Mouse (Mus musculus) layer of hippocampus, adult 11-12 months (tissue): ENCODE results near the gene Nfe2l1.
"Not testable (repeated sequence)": the region's sequence is repeated elsewhere in the genome, so short reads cannot be mapped to it uniquely, and the experiment has no call there.

Source experiments
- DNase-seq: peaks from one replicate; pipeline ENCODE4 v3.0.0; 2022; ENCODE audit warnings: low spot score

Gene Nfe2l1

DNA sequence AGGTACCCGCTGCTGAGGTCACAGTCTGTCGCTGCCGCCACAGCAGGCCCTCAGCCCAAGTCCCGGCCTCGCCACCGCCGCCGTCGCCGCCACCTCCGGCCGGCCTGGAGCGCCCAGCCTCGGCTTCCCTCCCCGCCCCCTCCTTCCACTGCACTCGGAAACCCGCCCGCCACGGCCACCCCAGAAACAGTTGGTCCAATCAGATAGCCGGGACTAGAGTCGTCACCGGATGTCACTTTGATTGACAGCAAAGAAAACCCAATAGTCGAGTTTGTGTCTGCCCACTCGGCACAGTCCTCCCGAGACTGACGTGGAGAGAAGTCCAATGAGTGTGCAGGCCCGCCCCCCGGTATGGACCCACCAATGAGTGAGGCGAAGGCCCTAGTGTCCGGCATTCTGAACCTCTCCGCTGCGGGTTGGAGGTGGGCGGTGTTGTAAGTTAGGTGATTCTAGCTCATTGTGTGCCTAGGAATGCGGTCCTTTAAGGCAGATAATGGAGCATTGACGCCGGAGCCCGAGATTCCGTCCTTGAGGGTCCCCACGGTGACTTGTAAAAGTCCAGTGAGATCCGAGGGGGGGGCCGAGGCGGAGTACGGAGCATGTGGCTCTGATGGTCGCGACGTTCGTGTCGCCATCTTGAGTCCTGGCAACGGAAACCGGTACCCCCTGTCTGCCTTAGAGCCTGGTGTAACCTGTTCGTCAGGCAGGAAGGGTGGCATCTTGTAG, at the start of gene Nfe2l1:
Gene Nfe2l1 (minus strand): TSS at position 156 of the 726 bp plus-strand sequence.
- peak; percentile 99 for DNase-seq

DNA sequence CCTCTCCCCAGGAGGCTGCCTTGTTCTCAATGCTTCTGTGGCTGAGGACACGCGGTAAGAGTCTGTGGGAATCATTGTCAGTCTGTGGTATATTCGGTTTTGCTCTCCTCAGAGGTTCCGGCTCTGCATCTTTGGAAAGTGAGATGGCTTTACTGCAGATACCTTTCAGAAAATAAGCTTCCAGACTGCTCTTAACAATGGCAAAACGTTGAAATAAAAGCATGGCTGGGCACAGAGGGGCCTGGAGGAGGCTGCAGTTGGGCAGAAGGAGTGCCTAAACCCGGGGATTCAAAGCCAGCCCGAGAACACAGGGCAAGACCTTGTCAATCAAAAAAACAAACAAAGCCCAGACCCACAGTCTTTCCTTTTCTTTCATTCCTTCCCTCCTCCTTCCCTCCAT, 49.6 kb upstream of the Nfe2l1 start:
- DNase-seq = no peak

DNA sequence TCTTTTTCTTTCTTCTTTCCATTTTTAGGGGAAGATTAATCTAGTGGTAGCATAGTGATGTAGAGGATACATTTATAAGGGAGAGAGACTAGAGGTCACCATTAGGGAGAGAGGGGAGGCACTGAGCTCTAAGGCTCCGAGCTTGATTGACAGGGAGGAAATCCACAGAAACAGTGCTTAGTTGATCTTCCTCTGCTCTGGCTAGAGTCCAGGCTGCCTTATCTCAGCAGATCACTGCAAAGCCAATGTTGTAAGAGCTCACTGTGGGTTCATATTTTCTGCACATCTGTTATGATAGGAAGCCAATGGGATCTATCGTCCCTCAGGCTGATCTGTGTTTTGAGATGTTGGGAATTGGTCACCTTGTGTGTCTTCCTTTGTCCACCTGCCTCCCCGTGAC, 48.9 kb upstream of the Nfe2l1 start:
- no peak for DNase-seq

DNA sequence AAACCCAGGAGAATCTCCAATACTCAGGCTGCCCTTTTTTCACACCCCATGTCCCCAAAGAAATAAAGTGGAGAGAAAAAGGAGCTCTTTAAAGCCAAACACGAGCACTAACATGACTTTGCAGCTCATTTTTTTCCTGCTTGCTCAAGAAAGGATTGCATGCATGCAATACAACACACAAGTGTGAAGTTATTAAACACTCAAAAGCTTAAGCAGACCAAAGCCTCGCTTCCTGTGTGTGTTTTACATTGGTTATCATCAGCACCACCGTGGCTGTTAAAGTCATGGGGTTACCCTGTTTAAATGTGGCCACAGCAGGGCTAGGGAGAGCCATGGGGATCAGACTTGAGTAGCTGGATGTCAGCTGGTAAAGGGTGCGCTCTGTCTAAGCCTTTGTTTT, 47.3 kb upstream of the Nfe2l1 start:
- no peak for DNase-seq

DNA sequence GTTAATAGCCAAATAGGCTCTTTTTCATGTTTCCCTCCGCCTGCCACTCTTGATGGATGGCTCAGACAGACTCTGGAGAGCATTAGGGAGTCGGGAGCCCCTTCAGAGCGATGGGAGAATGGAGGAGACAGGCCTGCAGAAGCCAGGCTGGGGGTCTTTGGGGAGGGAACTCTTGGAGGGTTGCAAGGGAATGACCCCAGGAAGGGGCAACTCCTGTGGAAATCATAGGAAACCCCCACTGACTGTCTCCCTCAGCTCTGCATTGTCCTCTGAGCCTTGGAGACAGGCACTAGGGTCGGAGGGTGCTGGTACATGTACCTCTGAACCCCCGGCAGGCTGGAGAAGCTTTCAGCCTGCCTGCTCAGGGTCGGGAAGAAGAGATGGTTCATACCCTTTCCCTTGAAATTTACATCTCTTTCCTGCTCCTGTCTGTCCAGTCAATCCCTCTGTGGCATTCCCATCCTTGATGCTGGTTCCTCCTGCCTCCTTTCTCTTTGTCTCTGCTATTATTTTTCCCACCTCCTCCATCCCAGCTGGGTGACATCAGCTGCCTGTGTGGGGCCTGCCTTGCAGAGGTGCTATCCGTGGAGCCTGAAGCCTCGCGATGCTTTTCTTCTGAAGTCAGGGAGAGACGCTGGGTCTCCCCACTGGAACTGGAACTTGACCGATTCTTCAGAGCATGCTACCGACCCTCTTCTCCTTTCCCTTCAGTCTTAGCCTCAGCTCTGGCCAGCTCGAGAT, 46.7 kb upstream of the Nfe2l1 start:
- DNase-seq = no peak

DNA sequence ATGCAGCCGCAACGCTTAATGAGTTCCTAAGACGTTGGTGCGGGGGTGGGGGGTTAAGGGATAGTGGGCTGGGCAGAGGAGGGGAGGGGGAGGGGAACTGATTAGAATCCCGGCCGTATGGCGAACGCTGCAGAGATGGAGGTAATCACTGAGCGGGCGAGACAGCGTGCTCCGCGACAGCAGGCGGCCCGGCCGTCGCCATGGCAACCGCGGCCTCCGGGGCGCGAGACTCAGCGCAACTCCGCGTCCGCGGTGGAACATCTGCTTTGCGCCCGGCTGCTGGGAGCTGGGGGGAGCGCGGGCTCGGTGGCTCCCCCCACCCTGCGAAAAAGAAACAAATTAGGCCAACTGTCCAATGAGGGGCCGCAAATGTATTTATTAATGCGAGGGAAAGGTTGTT, 46.0 kb upstream of the Nfe2l1 start:
- DNase-seq = peak; percentile 82

DNA sequence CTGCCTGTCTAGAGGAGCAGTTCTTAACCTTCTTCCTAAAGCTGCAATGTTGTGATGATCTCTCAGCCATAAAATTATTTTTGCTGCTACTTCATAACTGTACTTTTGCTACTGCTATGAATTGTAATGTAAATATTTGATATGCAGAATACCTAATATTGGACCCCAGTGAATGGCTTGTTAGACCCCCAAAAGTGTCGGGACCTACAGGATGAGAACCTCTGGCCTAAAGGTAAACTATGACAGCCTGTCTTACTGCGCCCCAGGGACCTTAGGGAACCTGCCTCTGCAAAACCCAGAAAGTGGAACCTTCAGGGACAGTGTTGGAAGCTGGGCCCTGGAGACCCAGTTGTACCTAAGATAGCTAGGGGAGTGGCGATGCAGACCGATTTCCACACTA, 45.5 kb upstream of the Nfe2l1 start:
- DNase-seq = no peak

DNA sequence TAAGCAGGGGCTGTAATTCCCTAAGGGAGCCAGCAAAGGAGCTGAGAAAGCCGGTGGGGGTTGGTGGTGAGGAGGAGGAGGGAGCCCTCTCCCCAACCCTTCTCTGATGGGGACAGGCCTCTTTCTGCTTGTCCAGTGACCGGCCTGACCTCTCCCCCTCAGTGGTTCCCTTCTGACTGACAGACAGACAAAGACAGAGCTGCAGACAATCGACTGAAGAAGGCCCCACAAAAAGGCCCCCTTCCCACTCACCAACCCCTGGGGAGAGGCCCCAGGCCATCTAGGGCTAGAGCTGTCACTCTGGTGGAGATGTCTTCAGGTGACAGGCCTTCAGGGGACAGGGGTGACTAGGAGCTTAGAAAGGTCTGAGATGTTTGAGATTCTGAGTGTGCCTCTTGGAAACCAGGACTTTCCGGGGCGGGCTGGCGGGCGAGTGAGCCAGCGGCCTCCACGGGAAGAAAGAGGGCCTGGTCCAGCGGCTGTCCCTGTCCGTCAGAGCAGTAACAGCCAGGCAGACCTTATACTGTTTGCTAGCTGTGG, 43.9 kb upstream of the Nfe2l1 start:
- DNase-seq = no peak

DNA sequence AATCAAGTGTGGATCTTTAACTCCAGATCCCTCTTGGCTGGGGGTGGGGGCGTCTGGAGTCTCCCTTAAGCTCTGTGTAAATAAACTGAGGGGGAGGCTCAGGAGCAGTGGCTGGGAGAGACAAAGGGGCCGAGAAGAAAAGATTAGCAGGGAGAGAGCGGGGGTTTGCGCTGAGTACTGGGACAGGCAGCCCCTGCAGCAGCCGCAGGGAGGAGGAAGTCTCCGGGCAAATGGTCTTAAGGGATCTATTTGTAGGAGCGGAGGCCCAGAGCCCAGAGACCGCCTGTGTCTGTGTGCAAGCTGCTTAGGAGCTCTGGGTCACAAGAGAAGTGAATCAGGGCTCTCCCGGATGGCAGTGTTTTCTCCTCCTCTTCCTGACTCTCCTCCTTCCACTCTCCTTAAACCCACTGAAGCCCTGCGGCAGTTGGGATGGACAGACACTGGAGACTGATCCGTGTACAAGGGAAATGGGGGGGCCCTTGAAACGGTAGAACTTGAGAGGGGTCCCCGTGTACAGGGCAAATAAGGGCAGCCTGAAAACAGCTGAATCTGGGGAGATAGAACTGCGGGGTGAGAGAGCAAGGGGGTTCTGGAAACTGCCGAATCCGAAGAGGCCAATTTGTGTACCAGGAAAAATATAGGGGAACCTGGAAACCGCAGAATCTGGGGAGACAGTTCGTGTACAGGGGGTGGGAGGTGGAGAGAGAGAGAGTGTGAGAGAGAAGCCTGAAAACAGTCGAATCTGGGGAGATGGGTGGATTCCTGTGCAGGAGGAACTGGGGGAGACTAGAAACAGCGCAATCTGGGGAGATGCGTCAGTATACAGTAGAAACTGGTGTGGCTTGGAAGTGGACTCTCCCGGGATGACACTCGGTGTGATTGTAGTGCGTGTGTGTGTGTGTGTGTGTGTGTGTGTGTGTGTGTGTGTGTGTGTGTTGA, 42.9 kb upstream of the Nfe2l1 start:
- no peak for DNase-seq

DNA sequence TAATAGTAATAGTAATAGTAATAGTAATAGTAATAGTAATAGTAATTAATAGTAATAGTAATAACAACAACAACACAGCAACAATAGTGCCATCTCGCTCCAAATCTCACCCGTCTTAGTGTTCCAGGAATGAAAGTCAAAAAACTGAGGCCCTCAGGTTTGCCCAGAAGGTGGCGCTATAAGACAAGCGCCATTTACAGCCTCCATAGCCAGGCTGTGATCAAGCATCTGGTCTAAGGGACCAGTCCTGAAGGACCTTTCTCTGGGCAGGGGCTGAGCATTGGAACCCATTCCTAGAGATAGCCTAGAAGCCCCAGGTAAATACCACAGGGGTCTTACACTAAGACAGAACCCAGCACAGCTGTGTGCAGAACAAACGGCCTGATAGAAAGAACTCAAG, 37.4 kb upstream of the Nfe2l1 start:
- peak; percentile 86 for DNase-seq

DNA sequence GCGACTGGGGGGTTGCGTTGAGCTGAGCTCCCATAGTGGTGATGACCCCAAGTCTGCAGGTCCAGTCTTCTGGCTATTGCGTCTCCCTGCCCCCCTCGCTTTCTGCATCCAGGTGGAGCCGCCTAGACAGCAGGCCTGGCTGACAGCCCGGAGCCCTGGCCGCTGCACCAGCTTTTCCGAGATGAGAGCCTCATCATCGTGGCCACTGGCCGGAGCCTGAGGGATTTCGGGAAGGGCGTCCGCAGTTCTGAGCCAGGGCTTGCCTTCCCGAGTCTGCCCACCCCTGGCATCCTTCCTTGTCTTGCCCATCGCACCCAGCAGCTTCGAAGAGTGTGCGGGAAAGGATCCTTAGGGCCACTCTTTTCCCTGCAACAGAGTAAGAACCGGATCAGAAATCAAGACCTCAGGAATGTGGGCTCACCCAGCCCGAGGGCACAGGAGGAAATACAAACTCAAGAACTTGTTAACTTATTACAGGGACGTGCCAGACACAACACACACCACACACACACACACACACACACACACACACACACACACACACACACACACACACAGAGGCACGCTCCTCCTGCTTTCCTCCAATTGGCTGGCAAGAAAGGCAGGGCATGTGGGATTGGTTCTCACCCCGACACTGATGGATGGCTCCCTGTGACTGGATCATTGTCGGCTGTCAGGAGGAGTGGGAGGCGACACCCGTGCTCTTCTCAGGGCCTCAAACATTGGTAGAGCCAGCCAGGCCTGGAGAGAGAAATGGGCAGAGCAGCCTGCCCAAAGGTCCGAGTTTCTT, 33.6 kb upstream of the Nfe2l1 start:
- DNase-seq = no peak

DNA sequence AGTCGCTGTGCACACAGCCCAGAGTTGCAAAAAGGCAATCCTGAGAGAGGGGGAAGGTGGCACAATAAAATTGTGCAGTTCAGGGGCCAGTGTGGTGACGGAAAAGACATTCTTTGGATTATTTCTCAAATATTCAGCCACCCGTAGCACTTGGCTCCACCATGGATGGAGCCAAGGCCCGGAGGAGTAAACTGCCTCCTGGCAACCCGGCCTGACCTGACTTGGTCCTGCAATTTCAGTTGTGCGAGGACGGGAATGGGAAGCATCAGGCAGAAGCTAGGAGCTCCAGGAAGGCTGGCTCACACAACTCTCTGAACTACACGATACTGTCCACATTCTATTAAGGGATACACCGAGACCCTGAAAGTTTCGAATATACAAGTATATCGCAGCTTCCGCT, 32.8 kb upstream of the Nfe2l1 start:
- no peak for DNase-seq

DNA sequence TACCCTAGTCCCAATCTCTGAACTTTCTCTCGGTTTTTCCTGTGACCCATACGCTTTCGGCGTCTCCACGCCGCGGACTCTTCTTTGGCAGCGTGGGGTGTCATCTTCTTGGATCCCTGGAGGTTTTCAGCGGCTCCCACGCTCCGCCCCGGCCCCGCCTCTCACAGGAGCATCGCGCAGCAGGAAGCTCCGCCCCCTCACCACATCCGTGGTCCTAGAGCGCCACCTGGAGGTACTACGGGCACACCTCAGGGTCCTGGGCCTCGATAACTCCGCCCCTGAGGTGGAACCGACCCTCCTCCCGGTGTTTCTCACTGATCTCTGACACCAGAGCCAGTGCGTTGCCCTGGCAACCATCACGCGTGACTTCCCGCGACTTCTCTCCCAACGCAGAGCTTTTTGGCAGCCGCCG, 32.1 kb upstream of the Nfe2l1 start:
- DNase-seq = peak; percentile 94

DNA sequence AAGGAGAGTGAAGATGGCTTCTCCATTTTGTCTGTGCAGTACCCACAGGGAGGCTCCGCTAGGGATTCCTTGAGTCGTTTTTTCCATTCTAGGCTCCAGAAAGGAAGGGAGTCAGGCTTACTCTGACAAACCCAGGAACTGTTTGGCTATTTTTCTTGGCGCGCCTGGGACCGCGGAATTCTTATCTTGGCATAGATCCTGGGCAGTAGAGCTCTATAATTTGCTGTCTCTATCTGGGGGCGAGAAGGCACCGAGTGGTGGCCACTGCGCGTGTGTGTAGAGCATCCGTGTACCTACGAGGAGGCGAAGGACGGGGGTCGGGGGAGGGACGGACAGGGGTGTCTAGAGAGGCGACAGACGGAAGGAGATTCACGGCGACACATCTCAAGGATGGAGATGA, 31.7 kb upstream of the Nfe2l1 start:
- DNase-seq = no peak

DNA sequence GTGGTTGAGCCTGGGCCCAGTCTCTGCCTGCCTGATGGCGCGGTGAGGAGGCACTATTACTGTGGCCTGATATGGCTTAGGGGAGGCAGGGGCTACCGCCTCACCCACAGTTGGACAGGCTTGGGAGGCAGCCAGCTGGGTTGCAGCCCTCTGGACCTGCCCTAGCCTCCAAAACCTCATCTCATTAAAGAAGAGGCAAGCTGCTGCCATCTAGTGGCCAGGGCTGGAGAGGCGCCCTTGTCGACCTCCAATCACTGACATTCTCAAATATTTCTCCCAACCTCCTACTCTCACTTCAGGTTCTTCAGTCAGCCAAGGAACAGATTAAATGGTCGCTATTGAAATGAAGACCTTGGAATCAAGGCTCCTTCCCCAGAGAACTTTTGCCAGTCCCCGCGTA, 30.8 kb upstream of the Nfe2l1 start:
- DNase-seq = peak; percentile 79

DNA sequence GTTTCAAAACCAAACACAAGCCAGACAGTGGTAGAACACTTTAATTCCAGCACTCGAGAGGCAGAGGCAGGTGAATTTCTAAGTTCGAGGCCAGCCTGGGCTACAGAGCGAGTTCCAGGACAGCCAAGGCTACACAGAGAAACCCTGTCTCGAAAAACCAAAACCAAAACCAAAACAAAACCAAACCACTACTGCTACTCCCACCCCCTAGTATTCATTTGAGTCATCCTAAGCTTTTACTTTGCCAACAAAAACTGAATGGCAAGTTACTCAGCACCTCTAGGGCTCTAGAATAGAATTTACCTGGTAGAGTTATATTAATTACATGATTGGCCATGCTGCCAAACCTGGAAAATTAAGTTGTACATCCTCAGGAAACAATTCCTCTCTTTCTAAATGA, 29.9 kb upstream of the Nfe2l1 start:
- no peak for DNase-seq

DNA sequence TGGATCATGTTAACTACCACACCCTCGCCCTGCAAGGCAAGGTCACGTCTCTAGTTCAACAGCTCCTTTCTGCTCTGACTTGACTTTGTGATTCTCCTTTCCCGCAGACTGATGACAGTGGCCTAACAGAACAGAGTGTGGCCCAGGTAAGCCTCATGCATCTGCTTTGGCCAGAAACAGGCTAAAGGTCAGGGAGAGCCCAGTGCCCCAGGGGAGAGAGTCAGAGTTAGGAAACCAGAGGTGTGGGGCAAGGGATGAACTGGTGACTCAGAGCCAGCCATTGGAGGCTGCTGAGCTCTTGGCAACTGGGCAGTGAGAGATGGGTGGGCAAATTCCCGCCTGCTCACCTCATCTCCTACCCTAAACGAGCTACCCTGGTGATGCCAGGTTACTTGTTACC, 27.7 kb upstream of the Nfe2l1 start:
- no peak for DNase-seq

DNA sequence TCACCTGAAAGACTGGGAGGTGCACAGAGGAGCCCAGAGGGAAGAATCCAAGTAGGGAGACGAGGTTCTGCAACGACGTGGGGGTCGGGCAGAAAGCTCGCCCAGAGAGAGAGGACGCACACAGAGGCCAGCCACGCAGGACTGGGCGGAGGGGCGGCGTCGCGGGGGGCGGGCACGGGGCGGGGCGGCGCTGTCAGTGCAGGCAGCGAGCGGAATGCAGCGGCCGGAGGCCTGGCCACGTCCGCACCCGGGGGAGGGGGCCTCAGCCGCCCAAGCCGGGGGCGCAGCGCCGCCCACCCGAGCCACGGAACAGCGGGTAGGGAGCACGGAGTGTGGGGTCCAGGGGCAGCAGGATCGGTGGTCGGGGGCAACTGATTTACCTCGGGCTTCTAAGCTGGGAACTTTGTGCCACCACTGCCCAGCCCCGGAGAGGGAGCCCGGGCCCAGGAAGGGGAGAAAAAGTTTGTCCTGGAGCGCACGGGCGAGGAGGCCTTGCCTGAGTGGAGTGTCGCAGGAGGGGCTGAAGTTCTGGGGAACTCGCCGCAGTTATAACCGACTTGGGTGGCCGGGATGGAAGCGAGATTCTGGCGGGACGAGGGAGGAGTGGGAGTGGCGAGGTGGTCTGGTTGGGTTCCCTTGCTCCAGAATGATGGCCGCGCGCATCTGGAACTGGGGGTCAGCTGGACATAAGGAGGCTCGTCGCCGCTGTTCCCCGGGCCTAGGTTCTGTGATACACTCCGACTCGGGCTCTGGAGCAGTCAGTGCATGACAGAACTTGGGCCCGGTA, 20.1 kb upstream of the Nfe2l1 start, which contains the start of gene Copz2:
Gene Copz2 (plus strand): TSS at position 190 of the 787 bp plus-strand sequence.
- DNase-seq = no peak

DNA sequence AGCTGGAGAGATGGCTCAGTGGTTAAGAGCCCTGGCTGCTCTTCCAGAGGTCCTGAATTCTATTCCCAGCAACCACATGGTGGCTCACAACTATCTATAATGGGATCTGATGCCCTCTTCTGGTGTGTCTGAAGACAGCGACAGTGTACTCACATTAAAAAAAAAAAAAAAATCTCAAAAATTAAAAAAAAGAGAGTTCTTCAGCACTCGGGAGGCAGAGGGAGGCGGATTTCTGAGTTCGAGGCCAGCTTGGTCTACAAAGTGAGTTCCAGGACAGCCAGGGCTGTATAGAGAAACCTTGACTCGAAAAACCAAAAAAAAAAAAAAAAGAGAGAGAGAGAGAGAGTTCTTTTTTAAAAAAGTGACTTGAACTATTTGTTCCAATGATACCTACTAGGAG, 19.4 kb upstream of the Nfe2l1 start:
- not testable (repeated sequence) for DNase-seq

DNA sequence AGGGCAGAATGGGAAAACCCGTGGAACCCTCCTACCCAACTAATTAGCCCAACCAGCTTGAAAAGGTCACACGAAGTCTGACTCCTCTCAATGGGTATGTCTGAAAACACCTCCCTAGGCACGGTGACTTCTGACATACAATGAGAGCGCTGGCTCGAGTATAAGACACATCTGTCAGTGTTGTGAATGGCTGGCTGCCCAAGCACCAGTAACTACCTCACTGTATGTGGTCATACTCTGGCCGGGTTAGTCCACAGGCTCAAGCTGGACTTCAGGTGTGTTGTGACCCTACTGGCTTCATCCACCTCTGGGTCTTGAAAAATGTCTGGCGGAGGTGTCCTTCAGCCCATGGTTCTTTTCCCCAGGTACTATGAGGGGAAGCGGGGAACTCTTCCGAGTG, 18.9 kb upstream of the Nfe2l1 start:
- no peak for DNase-seq

DNA sequence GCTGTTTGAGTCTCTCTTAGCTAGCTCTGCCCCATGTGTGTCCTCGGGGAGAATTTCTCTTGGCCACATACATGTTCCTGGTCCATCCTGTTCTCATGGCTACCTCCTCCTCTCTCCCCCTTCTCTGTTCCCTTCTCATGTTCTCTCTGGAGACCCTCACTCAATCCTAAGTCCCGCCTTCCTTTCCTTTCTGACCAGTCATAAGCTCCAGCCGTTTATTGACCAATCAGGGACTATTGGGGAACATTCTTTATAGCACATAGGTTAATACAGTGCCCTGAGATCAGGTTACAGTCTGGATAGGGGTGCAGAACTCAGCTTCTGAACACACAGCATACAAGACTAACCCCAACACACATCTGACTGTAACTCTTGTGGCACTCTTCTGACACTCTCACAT, 17.5 kb upstream of the Nfe2l1 start:
- DNase-seq = no peak
